Mouse (Mus musculus) splenic B cell, adult 2 months (primary cell): ENCODE data around the gene Ube2g1.
A peak's percentile ranks its signal among the peaks of the same experiment; 100 is the strongest.
"Not testable (repeated sequence)": the region's sequence is repeated elsewhere in the genome, so short reads cannot be mapped to it uniquely, and the experiment has no call there.

ENCODE experiments used
- DNase-seq: peaks from one replicate; pipeline ENCODE4 v3.0.0-alpha.2; 2011; ENCODE audit warnings: low read depth, low spot score
- H3K27me3 ChIP-seq: 2 replicates; pipeline ENCODE4 v1.6.1; 2012; ENCODE audit warnings: mild to moderate bottlenecking, low read length, moderate library complexity, mixed read lengths; ENCODE audit not compliant: control insufficient read depth, poor library complexity, insufficient read depth, severe bottlenecking
- H3K36me3 ChIP-seq: 2 replicates; pipeline ENCODE4 v1.6.1; 2012; ENCODE audit warnings: mild to moderate bottlenecking, low read length, moderate library complexity, mixed read lengths; ENCODE audit not compliant: control insufficient read depth, poor library complexity, insufficient read depth, severe bottlenecking

Gene Ube2g1

GRCm38 (mm10) chr11:72581609-72582447, 25.3 kb upstream of the Ube2g1 start:
- Histone ChIP-seq H3K27me3 (no peaks in the 10 kb centered on the region; the same call in 1 of the 2 replicates), H3K36me3 (no peaks in the 10 kb centered on the region)
- DNase-seq: no peak

GRCm38 (mm10) chr11:72582448-72582705, 24.7 kb upstream of the Ube2g1 start:
- H3K27me3 ChIP-seq: no peaks in the 10 kb centered on the region; the same call in 1 of the 2 replicates

DNA sequence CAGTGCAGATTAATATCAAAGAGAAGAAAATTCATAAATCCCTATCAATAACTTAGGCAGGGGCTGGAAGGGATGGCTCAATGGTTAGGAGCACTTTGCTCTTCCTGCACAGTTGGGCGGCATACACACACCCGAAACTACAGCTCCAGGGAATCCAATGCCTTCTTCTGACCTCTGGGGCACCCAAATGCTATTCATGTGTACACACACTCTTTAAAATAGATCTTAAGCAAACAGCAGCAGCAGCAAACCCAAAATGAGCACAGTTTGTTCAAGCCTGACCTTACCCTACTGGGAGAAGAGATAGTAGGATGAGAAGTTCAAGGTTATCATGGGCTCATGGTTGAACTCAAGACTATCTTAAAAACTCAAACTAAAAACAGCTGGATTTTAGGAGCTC, 24.0 kb upstream of the Ube2g1 start:
- H3K36me3 ChIP-seq: no peaks in the 10 kb centered on the region
- no peaks in the 10 kb centered on the region; the same call in 1 of the 2 replicates for H3K27me3 ChIP-seq
- DNase-seq: no peak

More at GRCm38 (mm10) chr11:72582448-72582705, 24.7 kb upstream of the Ube2g1 start:
- no peak for DNase-seq
- H3K36me3 ChIP-seq: no peaks in the 10 kb centered on the region

DNA sequence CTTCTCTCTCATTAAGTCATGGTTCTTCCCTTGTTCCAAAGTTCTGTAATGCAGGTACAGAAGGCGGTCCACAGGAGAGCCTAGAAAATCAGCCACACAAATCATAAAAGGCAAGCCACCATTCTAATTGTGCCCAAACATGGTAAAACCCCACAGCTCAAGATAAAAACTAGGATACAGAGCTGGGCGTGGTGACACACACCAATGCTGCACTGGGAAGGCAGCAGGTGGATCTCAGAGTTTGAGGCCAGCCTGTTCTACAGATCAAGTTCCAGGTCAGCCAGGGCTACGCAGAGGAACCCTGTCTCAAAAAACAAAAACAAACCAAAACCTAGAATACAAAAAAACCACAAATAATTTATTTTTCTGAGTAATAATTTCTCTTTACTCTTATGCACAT, 20.5 kb upstream of the Ube2g1 start:
- DNase-seq: no peak
- Histone ChIP-seq H3K27me3 (no peaks in the 10 kb centered on the region; the same call in 1 of the 2 replicates), H3K36me3 (no peaks in the 10 kb centered on the region)

- no peak for DNase-seq
- H3K36me3 ChIP-seq: no peaks in the 10 kb centered on the region
- H3K27me3 ChIP-seq: no peaks in the 10 kb centered on the region; the same call in 1 of the 2 replicates
Measured at GRCm38 (mm10) chr11:72587537-72588233, 19.4 kb upstream of the Ube2g1 start.

GRCm38 (mm10) chr11:72595010-72595737, 11.9 kb upstream of the Ube2g1 start:
- no peaks in the 10 kb centered on the region for H3K36me3 ChIP-seq
- no peaks in the 10 kb centered on the region for H3K27me3 ChIP-seq
- peak; percentile 42 for DNase-seq

DNA sequence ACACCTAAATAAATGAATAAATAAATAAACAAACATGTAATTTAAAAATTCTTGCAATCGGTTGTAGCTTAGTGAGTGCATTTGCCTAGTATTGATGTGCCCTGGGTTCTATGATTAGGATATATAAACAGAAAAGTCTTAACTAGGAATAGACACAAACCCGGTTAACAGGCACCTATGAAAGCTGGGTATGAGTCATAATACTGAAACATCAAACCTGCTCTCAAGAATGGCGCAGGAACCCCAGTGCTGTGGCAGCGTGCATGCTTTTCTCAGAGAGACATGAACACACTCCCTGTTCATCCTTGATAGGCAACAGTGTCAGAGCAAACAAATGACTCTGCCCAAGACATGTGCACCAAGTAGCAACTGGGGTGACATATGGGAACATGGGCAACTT, 9.3 kb upstream of the Ube2g1 start:
- H3K36me3 ChIP-seq: no peaks in the 10 kb centered on the region
- no peak for DNase-seq
- H3K27me3 ChIP-seq: no peaks in the 10 kb centered on the region

GRCm38 (mm10) chr11:72607469-72608070, 487 bp downstream of the Ube2g1 start:
- DNase-seq: peak; percentile 70
- H3K36me3 ChIP-seq: no peaks in the 10 kb centered on the region
- no peaks in the 10 kb centered on the region for H3K27me3 ChIP-seq

GRCm38 (mm10) chr11:72608071-72608679, 1.1 kb downstream of the Ube2g1 start:
- peak; percentile 97 for DNase-seq
- Histone ChIP-seq H3K27me3 (no peaks in the 10 kb centered on the region), H3K36me3 (no peaks in the 10 kb centered on the region)

GRCm38 (mm10) chr11:72609242-72609641, 2.2 kb downstream of the Ube2g1 start:
- Histone ChIP-seq H3K27me3 (no peaks in the 10 kb centered on the region), H3K36me3 (no peaks in the 10 kb centered on the region)
- DNase-seq: no peak

- not testable (repeated sequence) for H3K27me3 ChIP-seq, H3K36me3 ChIP-seq, DNase-seq
Measured at GRCm38 (mm10) chr11:72614336-72614735, 7.3 kb downstream of the Ube2g1 start.

DNA sequence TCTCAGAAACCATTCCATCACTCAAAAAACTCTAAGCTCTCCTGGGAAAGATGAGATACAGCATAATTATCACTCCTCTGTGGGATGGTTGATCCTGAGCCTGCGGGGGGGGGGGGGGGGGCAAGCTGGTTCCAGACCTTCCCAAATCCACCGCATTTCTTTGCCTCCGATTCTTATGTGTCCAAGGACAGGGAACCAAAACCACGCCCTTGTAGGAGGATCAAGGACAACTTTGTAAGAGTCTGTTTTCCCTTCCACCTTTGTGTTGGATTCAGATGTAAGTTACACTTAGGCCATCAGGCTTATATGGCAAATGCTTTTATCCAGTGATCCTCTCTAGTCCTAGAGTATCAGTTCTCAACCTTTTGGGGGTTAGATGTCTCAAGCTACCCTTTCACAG, 8.8 kb downstream of the Ube2g1 start:
- no peak for DNase-seq
- Histone ChIP-seq H3K27me3 (no peaks in the 10 kb centered on the region), H3K36me3 (no peaks in the 10 kb centered on the region)

DNA sequence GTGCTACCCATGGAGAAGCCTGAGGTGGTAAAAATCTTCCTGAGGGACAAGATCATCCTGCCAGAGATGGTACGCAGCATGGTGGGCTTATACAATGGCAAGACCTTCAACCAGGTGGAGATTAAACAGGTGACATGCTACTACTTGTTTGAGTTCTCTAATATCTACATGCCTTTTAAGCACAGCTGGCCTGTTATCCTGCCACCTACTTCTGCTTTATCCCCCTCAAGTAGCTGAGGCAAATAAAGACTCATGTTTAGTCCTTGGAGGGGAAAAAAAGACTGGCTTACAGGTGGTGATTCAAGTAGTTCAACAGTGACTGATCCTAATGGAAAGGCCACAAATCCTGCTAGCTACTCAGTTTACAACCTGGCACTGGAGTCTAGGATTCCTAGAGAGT, 11.4 kb downstream of the Ube2g1 start:
- DNase-seq: no peak
- Histone ChIP-seq H3K36me3 (no peaks in the 10 kb centered on the region), H3K27me3 (no peaks in the 10 kb centered on the region)

GRCm38 (mm10) chr11:72642730-72643129, 35.6 kb downstream of the Ube2g1 start:
- no peak for DNase-seq
- Histone ChIP-seq H3K36me3 (no peaks in the 10 kb centered on the region), H3K27me3 (no peaks in the 10 kb centered on the region)
